Mouse (Mus musculus) fibroblast of lung, adult 2 months (primary cell): ENCODE results near the gene Fam89b.

Source experiments
- DNase-seq: peaks from one replicate; pipeline ENCODE4 v3.0.0-alpha.2; 2011; ENCODE audit warnings: low read depth

Gene Fam89b

DNA sequence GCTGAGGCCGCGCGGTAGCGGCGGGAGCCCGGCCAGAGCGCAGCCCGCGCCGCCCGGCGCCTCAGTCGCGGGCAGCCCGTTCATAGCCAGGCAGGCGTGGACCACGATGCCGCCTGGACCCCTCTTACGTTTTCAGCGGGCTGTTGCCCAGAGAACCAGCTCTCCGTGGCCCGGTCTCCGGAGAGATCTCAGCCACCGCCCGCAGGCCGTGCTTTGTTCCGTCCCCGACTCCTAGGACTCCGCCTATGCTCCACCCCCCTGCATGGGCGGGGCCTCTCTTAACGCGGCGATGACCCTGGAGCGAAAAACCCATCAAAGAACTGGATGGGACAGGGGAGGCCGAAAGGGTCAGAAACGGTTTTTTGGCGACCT, at the start of gene Fam89b:
TSS of gene Fam89b (minus strand) at position 210 of the 372 bp plus-strand sequence.
- DNase-seq, result no peak

GRCm38 (mm10) chr19:5778312-5778711, 48.9 kb upstream of the Fam89b start:
- DNase-seq, result no peak

DNA sequence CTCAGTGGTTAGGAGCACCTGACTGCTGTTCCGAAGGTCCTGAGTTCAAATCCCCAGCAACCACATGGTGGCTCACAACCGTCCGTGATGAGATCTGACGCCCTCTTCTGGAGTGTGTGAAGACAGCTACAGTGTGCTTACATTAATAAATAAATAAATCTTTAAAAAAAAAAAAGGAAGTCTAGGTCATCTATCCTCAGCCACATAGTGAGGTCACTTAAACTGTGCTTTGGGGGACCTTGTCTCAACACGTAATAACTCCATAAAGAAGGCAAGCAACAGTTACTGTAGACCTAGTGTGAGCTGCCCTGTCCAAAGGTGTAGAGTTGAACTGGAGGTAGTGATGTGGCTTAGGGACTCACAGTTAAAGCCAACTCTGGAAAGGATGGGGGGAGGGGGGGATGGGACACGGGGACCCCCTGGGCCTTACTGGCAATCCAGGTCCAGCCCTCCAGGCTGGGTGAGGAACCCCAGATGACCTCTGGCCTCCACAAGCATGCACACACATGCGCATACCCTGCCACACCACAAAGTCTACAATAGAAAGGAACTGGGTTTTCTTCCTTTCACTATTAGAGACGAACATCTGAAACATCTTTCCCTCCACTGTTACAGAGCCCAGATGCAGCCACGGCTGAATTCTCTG, 48.1 kb upstream of the Fam89b start:
- DNase-seq, result no peak

GRCm38 (mm10) chr19:5770925-5771860, 41.7 kb upstream of the Fam89b start, which contains the start of gene Scyl1:
Gene Scyl1 (minus strand): TSS chr19:5771419.
- DNase-seq, result peak; percentile 67

- no peak for DNase-seq
Observed at GRCm38 (mm10) chr19:5770311-5770710, 40.9 kb upstream of the Fam89b start.

DNA sequence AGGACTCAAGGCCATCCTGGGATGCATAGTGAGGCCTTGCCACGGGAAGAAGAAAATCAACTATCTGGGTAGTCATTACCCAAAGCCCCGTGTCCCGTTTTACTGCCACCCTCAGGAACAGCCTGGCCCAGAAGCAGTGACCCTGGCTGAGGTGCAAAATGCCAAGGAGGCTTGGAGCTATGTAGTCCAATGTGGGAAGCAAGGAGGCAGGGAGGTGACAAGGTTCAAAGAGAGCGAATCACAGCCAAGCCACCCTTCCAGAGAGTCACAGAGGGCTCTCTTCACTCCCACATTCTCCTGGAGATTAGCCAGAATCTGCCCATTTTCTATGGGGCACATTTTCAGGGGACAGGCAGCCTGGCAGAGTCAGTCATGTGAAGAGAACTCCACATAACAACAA, 37.8 kb upstream of the Fam89b start:
- DNase-seq, result no peak

- no peak for DNase-seq
Observed at GRCm38 (mm10) chr19:5763163-5763562, 33.7 kb upstream of the Fam89b start.

DNA sequence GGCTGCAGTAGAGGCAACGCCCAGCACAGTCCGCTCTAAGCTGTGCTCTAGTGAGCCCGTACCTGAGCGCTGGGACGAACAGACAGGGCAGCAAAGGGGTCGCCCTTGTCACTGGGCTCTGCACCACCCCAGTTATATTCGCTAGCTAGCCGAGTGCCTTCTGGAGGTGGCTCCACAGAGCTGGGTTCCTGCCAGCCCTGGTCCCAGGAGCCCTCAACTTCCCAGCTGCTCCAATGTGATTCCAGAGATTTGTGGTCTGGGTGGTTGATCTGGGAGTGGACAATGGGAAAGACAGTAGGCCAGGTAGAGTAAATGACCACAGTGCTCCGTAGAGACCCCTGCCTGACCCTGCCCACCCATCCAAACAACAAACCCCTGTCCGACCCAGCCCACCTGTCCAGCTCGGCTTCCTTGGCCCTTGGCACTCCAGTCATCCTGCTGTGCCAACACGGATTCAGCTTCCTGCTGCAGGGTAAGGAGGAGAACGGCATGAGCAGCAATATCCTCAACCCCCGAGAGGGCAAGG, 29.5 kb upstream of the Fam89b start:
- DNase-seq, result no peak

DNA sequence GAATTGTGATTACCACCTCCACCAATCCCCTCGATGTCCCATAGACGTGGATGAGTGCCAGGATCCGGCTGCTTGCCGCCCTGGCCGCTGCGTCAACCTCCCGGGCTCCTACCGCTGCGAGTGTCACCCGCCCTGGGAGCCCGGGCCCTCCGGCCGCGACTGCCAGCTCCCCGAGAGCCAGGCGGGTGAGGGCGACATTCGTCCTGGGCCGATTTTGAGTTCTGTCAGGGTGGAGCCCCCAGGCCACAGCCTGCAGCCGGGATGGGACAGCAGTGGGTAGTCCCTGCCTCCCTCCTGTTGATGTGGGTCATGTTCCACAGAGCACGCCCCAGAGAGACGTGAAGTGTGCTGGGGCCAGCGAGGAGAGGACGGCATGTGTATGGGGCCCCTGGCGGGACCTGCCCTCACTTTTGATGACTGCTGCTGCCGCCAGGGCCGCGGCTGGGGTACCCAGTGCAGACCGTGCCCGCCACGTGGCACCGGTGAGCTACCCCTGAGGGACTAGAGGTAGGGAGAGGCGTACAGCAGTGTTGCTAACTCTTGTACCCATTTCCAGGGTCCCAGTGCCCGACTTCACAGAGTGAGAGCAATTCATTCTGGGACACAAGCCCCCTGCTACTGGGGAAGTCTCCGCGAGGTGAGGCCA, 27.7 kb upstream of the Fam89b start:
- no peak for DNase-seq

DNA sequence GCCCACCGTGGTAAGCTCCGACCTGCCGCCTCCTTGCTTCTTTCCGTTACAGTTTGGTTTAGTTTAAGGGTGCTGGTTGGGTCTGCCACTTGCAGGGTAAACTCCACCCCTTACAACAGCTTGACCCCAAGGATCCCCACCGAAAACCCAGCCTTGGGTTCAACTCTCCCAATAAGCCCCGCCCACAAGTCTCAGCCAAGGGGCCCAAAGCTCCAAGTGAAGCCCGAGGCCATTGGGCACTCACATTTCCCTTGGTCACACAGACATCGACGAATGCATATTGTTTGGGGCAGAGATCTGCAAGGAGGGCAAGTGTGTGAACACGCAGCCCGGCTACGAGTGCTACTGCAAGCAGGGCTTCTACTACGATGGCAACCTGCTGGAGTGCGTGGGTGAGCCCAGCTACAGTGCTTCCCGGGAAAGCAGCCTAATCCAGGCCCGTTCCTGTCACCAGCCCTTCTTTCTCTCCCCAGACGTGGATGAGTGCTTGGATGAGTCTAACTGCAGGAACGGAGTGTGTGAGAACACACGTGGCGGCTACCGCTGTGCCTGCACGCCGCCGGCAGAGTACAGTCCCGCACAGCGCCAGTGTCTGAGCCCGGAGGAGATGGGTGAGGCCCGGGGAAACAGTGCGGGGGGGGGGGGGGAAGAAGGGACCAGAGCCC, 27.0 kb upstream of the Fam89b start:
- DNase-seq, result no peak

DNA sequence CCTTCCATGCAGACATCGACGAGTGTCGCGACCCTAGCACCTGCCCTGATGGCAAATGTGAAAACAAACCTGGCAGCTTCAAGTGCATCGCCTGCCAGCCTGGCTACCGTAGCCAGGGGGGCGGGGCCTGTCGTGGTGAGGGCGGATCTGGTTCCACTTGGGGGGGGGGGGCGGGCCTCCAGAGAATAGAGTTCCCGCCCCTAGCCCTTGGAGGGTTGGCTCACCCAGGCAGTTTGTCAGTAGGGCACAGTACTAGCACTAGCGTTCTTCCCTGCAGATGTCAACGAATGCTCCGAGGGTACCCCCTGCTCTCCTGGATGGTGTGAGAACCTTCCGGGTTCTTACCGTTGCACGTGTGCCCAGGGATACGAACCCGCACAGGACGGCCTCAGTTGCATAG, 22.3 kb upstream of the Fam89b start:
- no peak for DNase-seq

GRCm38 (mm10) chr19:5750951-5751350, 21.5 kb upstream of the Fam89b start:
- DNase-seq, result no peak

DNA sequence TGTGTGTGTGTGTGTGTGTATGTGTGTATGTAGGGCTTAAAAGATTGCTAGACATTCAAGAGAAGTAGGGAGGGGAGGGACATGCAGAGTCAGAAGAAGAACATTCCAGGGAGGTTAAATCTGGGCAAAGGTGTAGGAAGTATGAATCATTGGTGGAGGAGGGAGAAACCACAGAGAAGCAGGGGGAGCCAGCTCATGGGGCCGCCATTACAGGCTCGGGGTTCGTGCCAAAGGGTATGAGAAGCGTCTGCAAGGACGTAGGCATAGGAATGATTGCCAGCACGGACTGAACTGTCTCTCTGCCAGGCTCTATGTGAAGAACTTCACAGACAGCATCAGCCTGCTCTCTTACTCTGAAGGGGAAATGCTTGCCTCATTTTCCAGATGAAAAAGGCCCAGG, 20.0 kb upstream of the Fam89b start:
- peak; percentile 83 for DNase-seq

DNA sequence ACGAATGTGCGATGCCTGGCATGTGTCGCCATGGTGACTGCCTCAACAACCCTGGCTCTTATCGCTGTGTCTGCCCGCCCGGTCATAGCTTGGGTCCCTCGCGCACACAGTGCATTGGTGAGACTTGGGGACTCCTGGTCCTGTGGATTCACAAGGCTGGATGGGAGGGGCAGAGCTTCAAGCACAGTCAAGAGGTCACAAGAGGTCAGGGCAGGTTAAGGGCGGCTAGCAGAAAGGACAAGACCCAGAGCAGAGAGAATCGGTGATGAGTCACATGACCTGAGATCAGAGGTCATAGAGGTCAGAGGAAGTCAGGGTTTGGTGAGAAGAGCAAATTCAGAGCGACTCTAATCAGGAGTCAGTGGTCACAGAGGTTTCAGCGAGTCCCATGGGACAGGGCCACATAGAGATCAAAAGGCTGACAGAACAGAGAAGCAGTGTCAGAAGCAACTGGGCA, 17.5 kb upstream of the Fam89b start:
- no peak for DNase-seq

DNA sequence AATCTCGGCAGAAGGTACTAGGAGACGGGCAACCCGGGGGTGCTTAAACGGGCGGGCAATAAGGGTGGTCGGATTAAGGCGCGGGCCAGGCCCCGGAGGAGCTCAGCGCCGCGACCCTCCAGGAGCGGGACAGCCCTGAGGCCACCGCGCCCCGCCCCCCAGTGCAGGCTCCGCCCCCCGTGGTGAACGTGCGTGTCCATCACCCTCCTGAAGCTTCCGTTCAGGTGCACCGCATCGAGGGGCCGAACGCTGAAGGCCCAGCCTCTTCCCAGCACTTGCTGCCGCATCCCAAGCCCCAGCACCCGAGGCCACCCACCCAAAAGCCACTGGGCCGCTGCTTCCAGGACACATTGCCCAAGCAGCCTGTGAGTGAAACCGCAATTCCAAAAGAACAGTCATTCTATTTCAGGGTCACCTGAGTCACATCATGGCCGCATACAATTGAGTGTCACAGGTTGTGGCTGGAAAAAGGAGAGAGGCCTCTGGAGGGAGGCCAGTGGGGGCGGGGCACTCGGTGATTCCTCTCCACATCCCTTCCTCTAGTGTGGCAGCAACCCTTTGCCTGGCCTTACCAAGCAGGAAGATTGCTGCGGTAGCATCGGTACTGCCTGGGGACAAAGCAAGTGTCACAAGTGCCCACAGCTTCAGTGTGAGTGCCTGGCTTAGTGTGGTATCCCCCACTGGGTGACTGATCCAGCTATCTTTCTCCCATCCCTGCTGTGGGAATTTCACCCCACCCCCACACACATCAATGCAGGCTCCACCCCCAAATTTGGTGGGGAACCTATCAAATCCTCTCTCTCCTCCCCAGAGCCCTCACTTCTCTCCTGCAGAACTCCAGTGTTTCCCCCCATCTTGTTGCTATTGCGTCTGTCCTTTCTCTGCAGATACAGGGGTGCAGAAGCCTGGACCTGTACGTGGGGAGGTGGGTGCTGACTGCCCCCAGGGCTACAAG, 16.6 kb upstream of the Fam89b start:
- no peak for DNase-seq

- peak; percentile 69 for DNase-seq
Observed at GRCm38 (mm10) chr19:5743576-5743975, 14.1 kb upstream of the Fam89b start.

DNA sequence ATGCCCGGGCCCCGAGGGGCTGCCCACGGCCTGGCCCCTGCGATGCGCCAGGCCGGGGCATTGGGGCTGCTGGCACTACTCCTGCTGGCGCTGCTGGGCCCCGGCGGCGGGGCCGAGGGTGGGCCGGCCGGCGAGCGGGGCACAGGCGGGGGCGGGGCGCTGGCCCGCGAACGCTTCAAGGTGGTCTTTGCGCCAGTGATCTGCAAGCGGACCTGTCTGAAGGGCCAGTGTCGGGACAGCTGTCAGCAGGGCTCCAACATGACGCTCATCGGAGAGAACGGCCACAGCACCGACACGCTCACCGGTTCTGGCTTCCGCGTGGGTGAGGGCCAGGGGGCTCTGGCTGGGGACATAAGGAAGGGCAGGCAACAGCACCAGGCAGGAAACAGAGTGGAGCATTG, 12.8 kb upstream of the Fam89b start:
- no peak for DNase-seq

GRCm38 (mm10) chr19:5741641-5742240, 12.3 kb upstream of the Fam89b start:
- DNase-seq, result peak; percentile 66

DNA sequence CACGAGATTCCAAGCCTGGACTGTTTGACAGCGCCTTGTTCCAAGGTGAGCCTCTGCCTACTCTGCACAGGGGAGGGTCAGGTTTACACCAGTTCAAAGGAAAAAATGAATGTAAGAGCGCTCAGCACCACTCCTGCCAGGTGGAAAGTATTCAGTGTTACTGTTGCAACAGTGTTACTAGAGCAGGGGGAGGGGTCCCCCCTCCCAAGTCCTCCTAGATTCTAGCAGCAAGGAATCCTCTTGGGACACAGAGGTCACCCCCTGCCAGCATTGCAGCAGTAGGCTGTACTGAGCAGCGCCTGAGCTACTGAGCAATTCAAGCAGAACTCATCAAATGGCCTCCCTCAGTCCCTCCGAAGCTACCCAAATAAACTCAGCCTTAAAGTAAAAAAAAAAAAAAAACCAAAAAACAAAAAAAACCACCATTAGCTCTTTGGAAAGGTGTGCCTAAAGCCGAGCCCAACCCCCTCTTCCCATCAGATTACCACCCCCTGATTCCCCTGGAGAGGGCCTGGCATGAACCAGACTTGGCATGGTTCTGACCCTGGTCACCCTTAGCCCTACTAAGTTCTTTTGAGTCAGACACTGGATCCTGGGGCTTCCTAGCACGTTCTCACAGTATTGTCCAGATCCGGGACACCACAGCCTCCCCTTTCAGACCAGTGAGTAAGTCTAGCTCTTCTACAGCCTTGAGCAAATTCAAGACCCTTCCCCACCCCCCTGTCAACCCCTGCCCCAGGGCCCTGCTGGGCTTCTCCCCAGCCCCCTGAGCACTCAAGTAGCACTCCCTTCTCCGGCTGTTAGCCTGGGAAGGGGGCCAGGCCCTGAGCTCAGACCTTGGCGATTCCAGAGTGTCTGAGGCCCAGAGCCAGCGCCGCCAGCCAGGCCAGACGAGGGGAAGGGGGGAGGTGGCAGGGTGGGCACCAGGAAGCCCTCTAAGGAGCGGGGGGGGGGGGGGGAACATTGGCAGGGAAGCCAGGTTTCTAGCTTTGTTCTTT, 11.2 kb upstream of the Fam89b start, which contains the start of gene Ltbp3:
TSS of gene Ltbp3 (plus strand) at position 585 of the 998 bp plus-strand sequence.
- DNase-seq, result peak; percentile 81
